Mouse (Mus musculus): ENCODE results near the gene Casp9.

DNA sequence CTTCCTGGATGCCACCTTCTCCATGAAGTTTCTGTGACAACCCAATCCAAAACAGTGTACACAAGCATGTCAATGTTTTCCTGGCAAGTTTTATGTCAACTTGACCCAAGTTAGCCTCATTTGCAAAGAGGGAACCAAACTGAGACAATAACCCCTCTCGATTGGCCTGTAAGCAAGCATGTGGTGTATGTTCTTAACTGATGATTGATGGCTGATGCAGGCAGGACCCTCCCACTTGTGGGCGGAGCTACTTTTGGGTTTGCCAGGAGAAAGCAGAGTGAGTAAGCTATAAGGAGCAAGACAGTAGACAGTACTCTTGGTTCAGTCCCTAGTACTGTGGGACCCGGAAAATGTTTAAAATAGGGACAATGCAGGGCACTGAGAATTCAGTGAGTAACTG is 29.6 kb downstream of the Casp9 start:
- TF ChIP-seq CTCF (IDR thresholded peaks at IDR 0.05; ENCODE audit: extremely low read depth, insufficient read depth, low read length) (no peak), POLR2A (IDR thresholded peaks at IDR 0.05; ENCODE audit: extremely low read depth, insufficient read depth, low read length) (no peak)

All from cortical plate, adult 2 months (tissue).